Mouse (Mus musculus) inflammation-experienced regulatory T-cells, adult 16 weeks (primary cell): ENCODE results near the gene Cgrrf1. TPM values are rescaled to one million over a fixed set of nuclear protein-coding genes. Genes with fewer than 3 reads are reported as not detected.

Experiments
- polyA plus RNA-seq: library from polyadenylated mRNA; unstranded; fragments of 100-300 nt; shearing (Covaris generic); gene quantifications from one replicate; pipeline ENCODE4 v1.2.1, GENCODE M21; 2017

The Cgrrf1 gene
- polyA plus RNA-seq = 17.9 TPM

GRCm38 (mm10) chr14:46831837-46832333 is at the start of gene Cgrrf1:
Gene Cgrrf1 (plus strand): TSS chr14:46832125.

GRCm38 (mm10) chr14:46787787-46788504 is 44.0 kb upstream of the Cgrrf1 start, which contains the start of gene Cnih1:
Gene Cnih1 (minus strand): TSS chr14:46788411.

GRCm38 (mm10) chr14:46821873-46822716 is 9.8 kb upstream of the Cgrrf1 start, which contains the start of gene Gmfb:
Gene Gmfb (minus strand): TSS chr14:46822242.

GRCm38 (mm10) chr14:46882431-46883067 is 50.6 kb downstream of the Cgrrf1 start, which contains the start of gene Samd4:
Gene Samd4 (plus strand): TSS chr14:46882854.

Other genes with a start within 250 kb of the Cgrrf1 start
- gene Cdkn3, start 71.6 kb upstream of the Cgrrf1 start, polyA plus RNA-seq = 9.2 TPM
- gene Cnih1, start 43.7 kb upstream of the Cgrrf1 start, polyA plus RNA-seq = 95.5 TPM
- gene Gmfb, start 9.9 kb upstream of the Cgrrf1 start, polyA plus RNA-seq = 104 TPM
- gene Samd4, start 50.7 kb downstream of the Cgrrf1 start, polyA plus RNA-seq = not detected